Mouse (Mus musculus): Measurements from ENCODE around the gene Olfr211. TPM values are rescaled to one million over a fixed set of nuclear protein-coding genes. Genes with fewer than 3 reads are reported as not detected.
"Not testable (repeated sequence)": the region's sequence is repeated elsewhere in the genome, so short reads cannot be mapped to it uniquely, and the experiment has no call there.

Gene Olfr211
- not detected for total RNA-seq (2021)
- long read RNA-seq, experiment 1: 0 reads
- long read RNA-seq, experiment 2: 0 reads

DNA sequence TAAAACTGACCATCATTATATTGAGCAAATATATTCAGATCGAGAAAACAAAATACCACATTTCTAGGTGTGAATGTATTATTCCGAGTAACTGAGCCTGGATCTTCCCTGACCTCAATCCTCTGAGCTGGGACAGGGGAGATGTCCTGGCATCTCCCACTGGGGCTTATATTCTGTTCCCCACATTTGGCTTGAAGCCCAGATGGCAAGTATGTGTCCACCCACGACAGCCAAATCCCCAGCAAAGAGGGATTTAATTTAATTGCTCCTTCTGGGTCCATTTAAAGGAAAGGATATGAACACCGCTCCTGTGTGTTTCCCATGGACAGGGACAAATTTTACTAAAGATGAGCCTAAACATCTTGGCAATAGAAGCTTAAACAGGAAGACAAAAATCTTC, at the start of gene Olfr211:
Gene Olfr211, plus strand, starts transcription at position 301 of the 400 bp plus-strand sequence.
- DNase-seq (ENCODE audit: low spot score in 2 of 2): no peak

DNA sequence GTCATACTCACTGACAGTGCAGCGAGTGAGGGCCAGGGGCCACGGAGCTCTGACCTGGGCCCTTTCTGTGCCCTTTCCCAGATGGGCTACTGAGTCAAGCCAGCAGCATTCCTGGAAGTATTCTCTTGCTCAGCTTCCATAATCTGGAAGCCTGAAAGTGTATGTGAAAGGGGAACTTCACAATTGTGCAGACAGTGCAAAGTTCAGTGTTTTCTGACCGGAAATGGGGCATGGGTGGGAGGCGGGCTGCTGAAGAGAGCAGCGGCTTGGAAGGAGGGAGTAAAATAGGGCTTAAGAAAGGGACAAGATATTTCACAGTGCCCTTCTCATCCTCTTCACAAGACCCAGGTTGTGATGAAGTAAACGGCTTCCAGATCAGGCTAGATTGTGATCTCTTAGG, 49.4 kb upstream of the Olfr211 start:
- DNase-seq (ENCODE audit: low spot score in 2 of 2): no peak

DNA sequence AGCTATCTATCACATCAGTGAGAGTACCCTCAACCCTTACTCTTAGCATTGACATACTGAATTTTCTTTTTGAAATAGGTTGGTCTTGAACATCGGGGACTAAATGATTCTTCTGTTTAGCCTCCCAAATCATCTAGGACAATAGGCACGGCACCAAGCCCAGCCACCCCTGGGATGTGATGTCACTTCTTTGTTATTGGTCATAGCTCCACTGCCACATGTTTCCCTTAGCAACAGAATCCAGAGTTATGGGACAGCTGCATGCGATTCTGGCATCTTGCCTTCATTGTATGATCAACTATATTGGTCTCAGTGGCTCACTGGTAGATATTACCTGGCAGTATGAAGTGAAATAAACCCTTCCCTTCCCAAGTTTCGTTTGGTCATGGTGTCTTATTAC, 48.4 kb upstream of the Olfr211 start:
- DNase-seq (ENCODE audit: low spot score in 2 of 2): no peak

- DNase-seq (ENCODE audit: low spot score in 2 of 2): no peak
Observed at GRCm38 (mm10) chr6:116440849-116441248, 48.0 kb upstream of the Olfr211 start.

DNA sequence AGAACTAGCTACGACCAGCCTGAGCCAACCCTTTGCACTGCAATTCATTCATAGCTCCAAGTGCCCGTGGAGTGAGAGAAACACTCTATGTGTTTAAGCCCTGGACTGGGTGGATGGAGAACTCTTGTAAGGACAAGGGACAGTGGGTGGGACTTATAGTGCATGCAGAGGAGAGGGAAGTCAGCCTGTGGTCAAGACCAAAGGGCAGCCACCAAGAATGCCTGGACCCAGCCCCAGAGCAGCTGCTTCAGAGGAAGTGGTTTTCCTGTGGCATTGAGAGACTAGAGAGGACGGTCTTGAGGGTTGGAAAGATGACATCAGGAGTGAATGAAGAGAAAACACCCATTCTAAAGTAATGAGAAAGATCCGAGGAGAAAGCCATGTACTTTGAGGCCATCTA, 33.1 kb upstream of the Olfr211 start:
- no peak for DNase-seq (ENCODE audit: low spot score in 2 of 2)

DNA sequence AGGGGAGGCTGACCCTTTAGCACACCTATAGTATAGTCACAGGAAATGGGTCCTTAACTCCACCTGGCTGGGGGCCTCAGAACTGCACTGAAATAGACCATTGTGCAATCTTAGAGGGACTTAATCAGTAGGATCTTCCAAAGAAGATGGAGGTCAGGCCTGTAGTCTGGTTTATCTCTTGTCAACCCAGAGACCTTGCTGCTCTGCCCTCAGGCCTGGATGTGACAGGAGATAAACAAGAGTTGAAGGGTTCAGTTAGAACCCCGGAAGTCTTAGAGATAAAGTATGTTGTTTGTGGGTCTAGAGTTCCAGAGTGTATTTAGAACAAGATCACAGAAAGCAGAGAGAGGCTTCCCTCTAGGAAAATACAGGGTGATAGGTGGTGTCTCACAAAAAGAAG, 32.4 kb upstream of the Olfr211 start:
- no peak for DNase-seq (ENCODE audit: low spot score in 2 of 2)

DNA sequence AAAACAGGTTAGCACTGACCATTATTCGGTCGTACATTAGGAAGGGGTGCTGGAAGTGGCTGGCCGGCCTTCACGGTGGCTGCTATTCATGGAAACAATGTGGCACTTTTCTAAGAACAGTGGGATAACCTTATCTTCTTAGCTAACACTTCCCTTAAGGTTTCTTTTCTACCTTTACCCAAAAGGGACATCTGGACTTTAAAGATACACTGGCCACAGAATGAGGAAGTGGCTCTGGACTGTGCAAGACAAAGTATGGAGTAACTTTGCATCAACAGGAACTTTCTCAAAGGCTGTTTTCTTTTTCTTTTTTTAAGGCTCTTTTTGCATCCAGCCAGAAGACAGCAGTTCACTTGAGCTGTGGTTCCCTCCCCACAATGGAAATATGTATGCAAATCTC, 30.2 kb upstream of the Olfr211 start:
- no peak for DNase-seq (ENCODE audit: low spot score in 2 of 2)

DNA sequence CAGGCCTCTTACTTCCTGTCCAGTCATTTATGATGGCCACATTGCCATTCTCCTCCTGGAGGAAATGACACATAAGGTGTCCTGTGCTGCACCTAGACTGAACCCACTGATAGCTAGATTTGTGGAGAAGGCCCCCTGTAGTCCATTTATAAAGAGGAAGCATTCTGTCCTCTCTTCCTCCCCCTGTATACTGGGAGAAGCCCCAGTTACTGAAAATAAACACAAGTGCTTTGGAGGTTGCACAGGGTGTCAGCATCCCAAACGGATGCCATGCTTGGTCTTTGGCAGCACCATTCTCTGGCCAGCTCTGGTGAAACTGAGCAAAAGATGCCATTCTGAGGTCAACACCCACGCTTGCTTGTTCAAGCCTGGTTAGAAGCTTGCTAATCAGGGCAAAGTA, 29.7 kb upstream of the Olfr211 start:
- DNase-seq (ENCODE audit: low spot score in 2 of 2): no peak

- DNase-seq (ENCODE audit: low spot score in 2 of 2): no peak
Observed at GRCm38 (mm10) chr6:116460544-116461283, 28.2 kb upstream of the Olfr211 start, which contains the start of gene Alox5. TSS of gene Alox5 (minus strand) at chr6:116461178.

GRCm38 (mm10) chr6:116468081-116468480, 20.8 kb upstream of the Olfr211 start:
- no peak for DNase-seq (ENCODE audit: low spot score in 2 of 2)

DNA sequence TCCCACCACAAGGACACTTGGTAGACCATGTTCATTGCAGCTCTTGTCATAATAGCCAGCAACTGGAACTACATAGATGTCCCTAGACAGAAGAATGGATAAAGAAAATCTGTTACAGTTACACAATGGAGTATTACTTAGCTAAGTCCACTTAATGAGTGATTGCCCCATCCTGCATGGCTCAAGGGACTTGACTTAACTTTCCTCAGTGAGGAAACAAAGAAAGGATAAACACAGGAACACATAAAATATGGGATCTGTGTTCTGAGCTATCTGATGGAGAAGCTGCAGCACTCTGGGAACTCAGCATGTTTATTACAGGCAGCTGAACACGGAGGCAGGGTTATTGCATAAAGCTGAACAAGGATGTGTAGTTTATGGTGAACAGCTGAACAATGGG, 3.8 kb upstream of the Olfr211 start:
- no peak for DNase-seq (ENCODE audit: low spot score in 2 of 2)

DNA sequence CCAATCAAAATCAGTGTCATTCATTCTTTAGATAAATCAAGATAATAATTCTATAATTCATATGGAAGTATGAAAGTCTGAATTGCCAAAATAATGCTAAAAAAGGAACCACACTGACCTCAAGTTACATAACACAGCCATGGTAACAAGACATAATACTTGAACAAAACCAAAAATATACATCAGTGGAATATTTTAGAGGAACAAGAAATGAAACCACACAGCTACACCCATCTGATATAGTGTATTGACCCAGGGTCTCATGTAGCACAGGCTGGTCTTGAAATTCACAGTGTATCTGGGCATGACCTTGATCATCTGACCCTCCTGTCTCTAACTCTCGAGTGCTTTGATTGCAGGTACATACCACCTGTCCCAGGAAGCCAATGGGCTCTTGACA, 2.1 kb upstream of the Olfr211 start:
- no peak for DNase-seq (ENCODE audit: low spot score in 2 of 2)

GRCm38 (mm10) chr6:116493742-116494141, 4.9 kb downstream of the Olfr211 start:
- no peak for DNase-seq (ENCODE audit: low spot score in 2 of 2)

- no peak for DNase-seq (ENCODE audit: low spot score in 2 of 2)
Observed at GRCm38 (mm10) chr6:116495960-116496359, 7.1 kb downstream of the Olfr211 start.

DNA sequence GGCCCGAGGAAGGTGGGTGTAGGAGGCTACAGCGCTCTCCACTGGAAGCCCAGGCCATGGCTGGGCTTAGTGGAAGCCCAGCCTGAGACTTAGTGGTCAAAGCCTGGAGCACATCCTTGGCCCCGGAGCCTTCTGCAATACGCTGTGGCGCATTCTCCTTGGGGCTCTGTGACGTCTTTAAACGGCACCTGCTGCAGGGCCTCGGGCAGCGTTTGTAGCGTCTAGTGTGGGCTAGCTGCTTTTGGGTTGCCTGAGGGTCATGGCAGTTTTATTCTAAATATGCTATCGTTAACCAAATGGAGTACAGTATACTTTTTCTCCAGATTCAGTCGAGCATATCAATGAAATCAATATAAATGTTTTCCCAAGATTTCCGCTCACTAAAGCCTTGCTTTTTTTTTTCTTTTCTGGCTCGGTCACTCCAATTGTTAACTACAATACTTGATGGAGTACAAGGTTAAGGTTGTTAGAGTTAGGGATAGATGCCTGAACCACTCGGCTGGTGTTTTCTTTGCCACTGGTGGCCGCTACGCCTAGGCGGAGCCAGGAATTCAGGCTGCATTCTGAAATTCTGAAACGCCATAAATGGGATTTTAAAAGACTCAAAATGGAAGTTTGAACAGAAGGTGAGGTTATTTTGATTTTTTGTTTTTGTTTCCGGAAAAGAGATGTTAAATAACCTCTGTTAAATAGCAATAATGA, 17.6 kb downstream of the Olfr211 start, which contains the start of gene Olfr212:
Gene Olfr212, plus strand, starts transcription at position 215 of the 702 bp plus-strand sequence.
- DNase-seq (ENCODE audit: low spot score in 2 of 2): not testable (repeated sequence)

- DNase-seq (ENCODE audit: low spot score in 2 of 2): no peak
Observed at GRCm38 (mm10) chr6:116514832-116515231, 25.9 kb downstream of the Olfr211 start.

DNA sequence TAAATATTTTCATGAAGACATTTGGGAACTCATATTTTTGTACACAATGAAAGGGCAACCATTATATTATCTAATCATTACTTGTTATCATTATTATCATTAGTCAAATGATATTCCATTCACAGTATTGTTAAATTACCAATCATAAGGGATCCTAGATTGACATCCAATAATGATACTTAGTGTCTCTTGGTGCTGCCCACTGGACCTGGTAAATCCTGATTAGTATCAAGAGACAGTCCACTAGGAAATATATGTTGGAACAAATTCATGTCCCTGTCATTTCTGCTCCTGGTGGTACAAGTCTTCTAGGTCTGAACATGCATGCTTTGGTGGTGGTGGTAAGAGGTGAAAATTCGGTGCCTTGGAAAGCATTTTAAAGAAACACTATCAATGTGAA, 49.3 kb downstream of the Olfr211 start, which contains the start of gene Olfr213:
Gene Olfr213, plus strand, starts transcription at position 301 of the 400 bp plus-strand sequence.
- no peak for DNase-seq (ENCODE audit: low spot score in 2 of 2)

DNA sequence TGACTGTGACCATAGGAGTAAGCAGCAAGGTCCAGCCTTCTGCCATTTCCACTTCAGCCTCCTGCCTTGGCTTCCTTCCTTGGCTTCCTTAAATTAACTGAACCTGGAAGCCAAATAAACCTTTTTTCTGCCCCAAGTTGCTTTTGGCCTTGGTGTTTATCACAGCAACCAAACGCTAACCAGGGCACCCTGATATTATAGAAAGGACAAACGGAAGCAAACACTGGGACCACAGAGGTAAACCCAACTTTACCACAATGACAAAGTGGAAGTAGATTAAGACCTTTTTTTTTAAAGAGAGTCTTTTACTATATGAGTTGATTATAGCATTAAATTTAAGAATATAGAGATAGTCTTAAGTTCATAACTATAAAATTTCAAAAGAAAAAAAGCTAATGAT, 53.6 kb downstream of the Olfr211 start:
- DNase-seq (ENCODE audit: low spot score in 2 of 2): no peak

Measured in left cerebral cortex, adult 18-20 months (tissue).